Mouse (Mus musculus) T-helper 17 cell (primary cell): ENCODE data around the gene Numa1.

Experiments
- in situ Hi-C, 2 experiments: fragments of 300-600 bp; cut with MboI, MseI; formaldehyde crosslinking; loops; 1 replicate in 1 of 2; 2 replicates in 1 of 2; pipeline ENCODE4 v1.15.1; 2025; ENCODE audit warnings: high pct_unique_total_duplicates in 2 of 2

Gene Numa1

DNA sequence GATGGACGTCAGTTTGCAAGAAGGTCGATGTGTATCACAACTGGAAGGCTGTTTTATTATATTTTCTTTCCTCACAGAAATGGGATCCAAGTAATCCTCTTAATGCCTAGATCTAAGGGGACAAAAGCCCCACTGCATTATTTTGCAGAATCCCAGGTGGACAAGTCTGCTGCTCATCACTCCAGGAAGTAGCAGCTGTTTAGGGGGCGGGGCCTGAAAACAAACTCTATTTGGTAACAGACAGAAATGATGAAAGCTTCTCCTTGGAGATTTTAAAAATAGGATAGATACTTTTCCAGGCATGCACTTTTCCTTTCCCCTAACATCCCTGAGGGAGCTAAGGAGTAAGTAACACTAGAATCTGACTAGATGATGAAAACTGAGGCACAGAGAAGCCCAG is 103.4 kb downstream of the Numa1 start:
- in situ Hi-C loops, result no loop called here

DNA sequence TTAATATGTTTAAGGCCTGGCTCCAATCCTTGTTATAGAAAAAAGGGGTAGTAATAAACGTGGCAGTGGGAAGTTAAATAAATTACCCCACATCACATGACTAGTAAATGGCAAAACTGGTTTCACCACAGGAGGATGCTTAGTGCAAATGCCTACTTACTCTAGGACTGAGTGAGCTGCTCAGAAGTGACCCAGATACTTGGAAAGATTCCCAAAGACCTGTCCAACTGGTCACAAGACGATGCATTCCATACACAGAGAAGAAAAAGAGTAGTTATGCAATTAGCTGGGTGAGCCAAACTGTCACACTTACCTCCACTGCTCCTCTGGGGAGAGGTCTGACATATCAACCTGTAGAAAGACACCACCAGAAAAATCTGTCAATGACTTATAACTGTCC is 108.4 kb downstream of the Numa1 start:
- in situ Hi-C loops, result no loop called here

DNA sequence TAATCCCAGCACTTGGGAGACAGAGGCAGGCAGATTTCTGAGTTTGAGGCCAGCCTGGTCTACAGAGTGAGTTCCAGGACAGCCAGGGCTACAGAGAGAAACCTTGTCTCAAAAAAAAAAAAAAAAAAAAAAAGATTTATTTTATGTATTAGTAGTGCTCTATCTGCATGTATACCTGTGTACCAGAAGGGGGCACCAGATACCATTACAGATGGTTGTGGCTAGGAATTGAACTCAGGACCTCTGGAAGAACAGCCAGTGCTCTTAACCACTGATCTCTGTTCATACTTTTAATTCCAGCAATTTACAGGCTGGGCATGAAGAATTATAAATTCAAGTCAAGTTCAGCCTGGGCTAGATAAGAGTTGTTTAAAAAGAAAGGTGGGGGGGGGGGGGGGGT is 114.6 kb downstream of the Numa1 start:
- in situ Hi-C loops, result loop anchor here in 1 of 2 experiments (5.0 kb wide), 1 partner anchor 34 kb away; the partner anchor contains the start of gene Trpc2

DNA sequence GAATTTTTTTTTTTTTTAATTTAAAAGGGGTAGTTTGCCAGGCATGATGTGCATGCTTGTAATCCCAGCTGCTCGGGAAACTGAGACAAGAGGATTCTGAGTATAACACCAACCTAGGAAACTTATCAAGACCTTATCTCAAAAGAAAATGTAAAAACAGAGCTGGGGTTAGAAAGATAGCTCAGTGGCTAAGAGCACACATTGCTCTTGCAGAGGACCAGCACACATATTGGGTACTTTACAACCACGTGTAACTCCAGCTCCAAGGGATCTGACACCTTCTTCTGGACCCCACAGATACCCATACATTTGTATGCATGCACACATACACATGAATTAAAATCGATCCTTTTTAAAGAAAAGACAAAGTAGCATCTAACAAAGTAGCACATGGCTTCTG is 127.4 kb downstream of the Numa1 start:
- in situ Hi-C loops, result loop anchor here in 1 of 2 experiments (10.0 kb wide), 1 partner anchor 397 kb away; the partner anchor contains the start of gene Clpb

DNA sequence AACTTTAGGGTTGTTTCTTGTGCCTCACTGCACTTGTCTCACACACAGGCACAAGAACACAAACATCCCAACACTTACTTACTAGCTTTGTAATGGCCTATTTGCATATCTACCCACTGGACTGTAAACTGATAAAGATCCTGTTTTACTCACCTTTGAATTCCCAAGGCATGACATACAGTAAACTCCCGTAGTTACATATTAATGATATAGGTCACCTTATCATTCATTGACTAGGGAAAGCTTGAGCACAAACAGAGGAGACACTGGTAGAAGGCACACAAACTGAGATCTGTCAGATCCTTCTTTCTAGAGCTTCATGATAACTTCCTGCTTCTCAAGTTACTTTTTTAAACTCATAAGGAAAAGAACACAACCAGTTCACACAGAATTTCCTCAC is 128.3 kb downstream of the Numa1 start:
- in situ Hi-C loops, result loop anchor here in 1 of 2 experiments (10.0 kb wide), 1 partner anchor 397 kb away; the partner anchor contains the start of gene Clpb

DNA sequence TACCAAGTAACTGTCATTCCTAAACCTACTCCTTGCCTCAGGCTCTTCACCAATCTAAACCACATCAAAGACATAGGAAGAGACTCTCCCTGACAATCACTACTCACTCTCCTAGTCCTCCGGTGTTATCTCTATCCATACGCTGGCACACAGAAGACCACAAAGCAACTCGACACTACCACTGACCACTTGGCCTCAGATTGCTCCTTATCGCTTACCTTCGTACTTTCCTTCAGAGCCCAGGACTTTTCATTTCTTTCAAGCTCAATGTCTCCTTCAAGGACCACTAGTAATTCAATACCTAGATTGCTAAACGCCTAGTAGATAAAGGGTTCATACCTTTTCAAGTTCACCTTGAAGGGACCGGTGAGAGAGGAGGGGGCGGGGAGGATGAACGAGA is 130.0 kb downstream of the Numa1 start:
- in situ Hi-C loops, result loop anchor here in 1 of 2 experiments (10.0 kb wide), 1 partner anchor 399 kb away; the partner anchor contains the start of gene Clpb
